Mouse (Mus musculus): Measurements from ENCODE around the gene Ppp1r14c.

GRCm38 (mm10) chr10:3366036-3366869 lies at the start of gene Ppp1r14c:
- no peak for TF ChIP-seq CTCF (IDR thresholded peaks at IDR 0.05; ENCODE audit: control insufficient read depth, insufficient read depth, insufficient read length)
- TF ChIP-seq MYOD1 (IDR thresholded peaks at IDR 0.05; ENCODE audit: control insufficient read depth, insufficient read length, low read depth) = no peak
- TF ChIP-seq FOSL1 (IDR thresholded peaks at IDR 0.05; ENCODE audit: insufficient read depth, low read length, poor library complexity, severe bottlenecking) = no peak
- TF ChIP-seq CEBPB (IDR thresholded peaks at IDR 0.05; ENCODE audit: low read depth) = no peak
- TF ChIP-seq USF1 (IDR thresholded peaks at IDR 0.05; ENCODE audit: low read depth) = no peak
- TF ChIP-seq MYOG (IDR thresholded peaks at IDR 0.05; ENCODE audit: control insufficient read depth, extremely low read depth, insufficient read length) = no peak

All from C2C12 (cell line).